Mouse (Mus musculus): ENCODE measurements around the gene Cd200r1.

DNA sequence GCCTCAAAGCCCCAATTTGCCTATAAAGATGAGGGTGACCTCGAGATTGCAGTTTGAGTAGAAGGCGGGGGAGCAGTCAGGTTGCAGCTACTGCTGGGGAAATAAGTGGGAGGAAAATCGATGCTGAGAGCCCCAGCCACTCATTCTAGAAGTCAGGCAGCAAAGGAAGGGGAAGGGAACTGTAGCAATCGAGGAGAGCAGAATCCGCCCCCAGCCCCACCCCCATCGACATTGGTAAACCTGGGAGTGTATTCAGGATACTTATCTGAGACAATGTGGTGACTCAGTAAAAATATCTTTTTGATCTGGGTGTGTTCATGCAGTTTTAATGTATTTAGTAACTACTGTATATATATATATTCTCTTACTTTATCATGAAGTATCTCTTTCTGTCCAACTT lies 7.0 kb downstream of the Cd200r1 start:
- TF ChIP-seq CTCF (conservative IDR thresholded peaks at IDR 0.05; ENCODE audit: insufficient read depth, insufficient read length, low read depth, low read length) (no peak), POLR2A (IDR thresholded peaks at IDR 0.05; ENCODE audit: low read depth, low read length) (no peak)

All from kidney, adult 2 months (tissue).